Mouse (Mus musculus) midbrain, embryonic 11.5 days (tissue): ENCODE measurements around the gene Anapc10. TPM values are rescaled to one million over a fixed set of nuclear protein-coding genes. Genes with fewer than 3 reads are reported as not detected.

Source experiments
- ATAC-seq: fragments of 200-750 bp; cut with Nextera tagmentation; 2 replicates; pipeline ENCODE4 v1.8.0; 2017; ENCODE audit warnings: moderate TSS enrichment, moderate library complexity; ENCODE audit not compliant: low FRiP score
- DNase-seq: peaks from one replicate; pipeline ENCODE4 v3.0.0; 2015; ENCODE audit warnings: low spot score; ENCODE audit errors: missing footprints
- H3K27ac ChIP-seq: fragments of 300-500 bp; sonication (generic); 2 replicates; pipeline ENCODE4 v1.5.1; 2014; ENCODE audit warnings: low read depth, low read length
- H3K27me3 ChIP-seq: fragments of 300-500 bp; sonication (generic); 2 replicates; pipeline ENCODE4 v1.6.1; 2014; ENCODE audit warnings: mild to moderate bottlenecking, low read length, moderate library complexity, mixed read lengths; ENCODE audit not compliant: control insufficient read depth, insufficient read depth
- H3K36me3 ChIP-seq: fragments of 300-500 bp; sonication (generic); 2 replicates; pipeline ENCODE4 v1.6.1; 2014; ENCODE audit warnings: mild to moderate bottlenecking, low read length, moderate library complexity, mixed read lengths; ENCODE audit not compliant: control insufficient read depth, insufficient read depth
- H3K4me1 ChIP-seq: fragments of 300-500 bp; sonication (generic); 2 replicates; pipeline ENCODE4 v1.6.1; 2014; ENCODE audit warnings: low read length; ENCODE audit not compliant: control insufficient read depth, insufficient read depth
- H3K4me2 ChIP-seq: fragments of 300-500 bp; sonication (generic); 2 replicates; pipeline ENCODE4 v1.6.1; 2014; ENCODE audit warnings: mild to moderate bottlenecking, moderate library complexity
- H3K4me3 ChIP-seq: fragments of 300-500 bp; sonication (generic); 2 replicates; pipeline ENCODE4 v1.5.1; 2014; ENCODE audit warnings: low read depth, low read length
- H3K9ac ChIP-seq: fragments of 300-500 bp; sonication (generic); 2 replicates; pipeline ENCODE4 v1.6.1; 2014; ENCODE audit warnings: low read length
- H3K9me3 ChIP-seq: fragments of 300-500 bp; sonication (generic); 2 replicates; pipeline ENCODE4 v1.6.1; 2016; ENCODE audit warnings: low read length; ENCODE audit not compliant: control insufficient read depth
- WGBS: fragments of 180-500 bp; shearing (Covaris S2); extraction: QIAGEN DNeasy Blood & Tissue Kit; methylation state at CpG from one replicate; pipeline ENCODE4 v1.1.7; 2014; 5-methylcytosine and 5-hydroxymethylcytosine counted together
- polyA plus RNA-seq: library from polyadenylated mRNA; unstranded; fragments of >200 nt; fragmentation: Nextera tagmentation; extraction: Ambion mirVana; gene quantifications from 2 replicates; pipeline ENCODE4 v1.2.1, GENCODE M21; 2014

Gene Anapc10
- polyA plus RNA-seq, 1 experiment from 2014 or later, result 46.6 TPM

DNA sequence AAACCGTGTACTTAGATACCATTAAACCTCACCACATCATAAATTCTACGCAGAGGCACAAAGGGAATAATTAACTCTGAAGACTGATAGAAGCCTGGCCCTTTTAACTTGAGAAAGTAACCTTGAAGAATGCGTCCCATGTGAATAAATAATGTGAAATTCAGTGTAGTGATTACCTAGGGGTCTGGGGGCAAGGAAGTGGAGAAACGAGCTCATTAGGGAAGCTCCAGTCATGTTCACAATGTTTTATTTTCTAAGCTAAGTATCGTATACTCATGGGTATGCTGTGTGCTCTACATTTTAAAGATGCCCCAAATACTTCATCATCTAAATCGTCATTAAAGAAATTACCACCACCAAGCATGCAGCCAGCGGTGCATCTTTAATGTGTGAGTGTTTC is 85.1 kb downstream of the Anapc10 start:
- ATAC-seq (no peak), DNase-seq (peak; percentile 66)
- H3K9me3 ChIP-seq, result no peaks in the 10 kb centered on the region
- H3K4me3 ChIP-seq, result no peak overlapping the region
- H3K4me1 ChIP-seq, result no peaks in the 10 kb centered on the region
- no peak overlapping the region for H3K4me2 ChIP-seq
- 84% methylated on average over 7 of the region's 7 CpGs for WGBS
- H3K27ac ChIP-seq, result no peak overlapping the region
- H3K27me3 ChIP-seq, result no peaks in the 10 kb centered on the region
- H3K9ac ChIP-seq, result no peak overlapping the region
- no peaks in the 10 kb centered on the region for H3K36me3 ChIP-seq

DNA sequence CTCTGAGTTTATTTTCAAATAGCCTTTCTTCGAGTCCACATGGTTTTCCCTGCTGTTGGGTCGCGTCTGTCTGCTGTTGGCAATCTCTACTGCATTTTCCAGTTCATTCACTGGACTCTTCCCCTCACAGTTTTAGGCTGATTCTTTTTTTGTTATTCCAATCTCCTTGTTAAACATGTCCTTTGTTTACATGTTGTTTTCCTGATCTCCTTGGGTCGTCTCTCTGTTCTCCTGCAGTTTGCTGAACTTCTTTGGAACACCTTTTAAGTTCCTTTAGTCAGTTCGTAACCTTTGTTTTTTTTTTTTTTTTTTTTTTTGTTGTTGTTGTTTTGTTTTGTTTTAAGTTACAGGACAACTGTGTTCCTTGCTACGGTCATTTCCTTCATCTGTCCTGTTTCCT is 92.9 kb downstream of the Anapc10 start:
- Histone ChIP-seq H3K4me1 (no peaks in the 10 kb centered on the region), H3K36me3 (no peaks in the 10 kb centered on the region), H3K4me3 (no peak overlapping the region), H3K4me2 (no peak overlapping the region), H3K9ac (no peak overlapping the region), H3K27me3 (no peaks in the 10 kb centered on the region), H3K9me3 (no peaks in the 10 kb centered on the region), H3K27ac (no peak overlapping the region)
- no peak for DNase-seq
- WGBS, result 86% methylated on average over 6 of the region's 6 CpGs
- ATAC-seq, result no peak

DNA sequence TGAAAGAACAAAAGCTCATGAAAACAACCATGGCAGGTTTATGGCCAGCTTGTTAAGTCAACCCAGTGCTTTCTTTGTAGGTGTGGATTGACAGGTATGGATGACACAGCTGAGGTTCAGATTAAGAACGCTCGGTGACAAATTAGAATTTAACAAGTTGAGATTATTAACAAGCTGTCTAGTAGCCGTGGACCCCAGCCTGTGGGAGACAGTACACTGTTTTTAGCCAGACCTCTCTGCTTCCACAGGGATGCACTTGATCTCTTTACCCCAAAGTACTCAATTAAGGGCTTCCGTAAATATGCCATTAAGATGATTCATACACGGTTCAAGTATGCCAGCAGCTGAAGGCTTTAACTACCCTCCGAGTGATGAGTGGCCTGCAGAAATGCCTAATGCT is 95.4 kb downstream of the Anapc10 start:
- Histone ChIP-seq H3K4me3 (no peak overlapping the region), H3K27ac (no peak overlapping the region), H3K4me2 (no peak overlapping the region), H3K9me3 (no peaks in the 10 kb centered on the region), H3K36me3 (no peaks in the 10 kb centered on the region), H3K4me1 (no peaks in the 10 kb centered on the region), H3K9ac (no peak overlapping the region), H3K27me3 (no peaks in the 10 kb centered on the region)
- WGBS, result 88% methylated on average over 6 of the region's 6 CpGs
- peak; percentile 64 for DNase-seq
- ATAC-seq, result no peak

DNA sequence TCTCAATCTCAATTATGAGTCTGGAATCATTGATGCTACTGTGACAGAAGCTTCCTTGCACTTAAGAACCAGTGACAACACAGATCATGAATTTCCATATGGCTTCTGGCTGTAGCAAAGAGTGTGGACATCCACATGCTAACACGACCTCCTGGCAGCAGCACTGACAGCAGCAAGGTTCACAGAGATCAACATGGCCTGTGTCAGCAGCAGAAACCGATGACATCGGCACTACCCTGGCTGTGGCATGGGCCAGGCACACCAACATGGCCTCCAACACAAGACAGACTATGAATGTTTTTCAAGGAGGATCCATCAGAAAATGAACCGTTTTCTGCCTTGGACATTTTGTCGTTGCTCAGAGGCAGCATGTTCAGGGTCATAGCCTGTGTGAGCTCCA is 114.9 kb downstream of the Anapc10 start:
- H3K4me2 ChIP-seq, result no peak overlapping the region
- DNase-seq, result no peak

More for the DNA sequence above, 114.9 kb downstream of the Anapc10 start:
- WGBS, result 86% methylated on average over 5 of the region's 5 CpGs
- Histone ChIP-seq H3K27me3 (peaks cover 33% of the 10 kb centered on the region), H3K4me1 (peaks cover 14% of the 10 kb centered on the region), H3K9ac (no peak overlapping the region), H3K27ac (no peak overlapping the region), H3K36me3 (no peaks in the 10 kb centered on the region), H3K9me3 (no peaks in the 10 kb centered on the region), H3K4me3 (no peak overlapping the region)
- ATAC-seq, result no peak

Other genes starting within 250 kb of the Anapc10 start
- 22.2 and 22.7 TPM in 2 replicates for gene Otud4, start 72.2 kb upstream of the Anapc10 start, polyA plus RNA-seq
- gene Abce1, start 80 bp upstream of the Anapc10 start, polyA plus RNA-seq, result 139 and 160 TPM in 2 replicates